Mouse (Mus musculus): ENCODE measurements around the gene Treml1. TPM values are rescaled to one million over a fixed set of nuclear protein-coding genes. Genes with fewer than 3 reads are reported as not detected.

Treml1 gene
- polyA plus RNA-seq, 1 experiment = 0.38 TPM

GRCm38 (mm10) chr17:48332524-48332923 is 27.2 kb upstream of the Treml1 start:
- no peaks in the 10 kb centered on the region for H3K4me1 ChIP-seq (ENCODE audit: control insufficient read depth, insufficient read depth, low read length)
- no peak for TF ChIP-seq POLR2A (IDR thresholded peaks at IDR 0.05; ENCODE audit: extremely low read depth, insufficient read depth, low read length)
- no peak for TF ChIP-seq CTCF (IDR thresholded peaks at IDR 0.05; ENCODE audit: extremely low read depth, insufficient read depth, low read length)
- H3K4me3 ChIP-seq (ENCODE audit: insufficient read depth, low read length) = no peak overlapping the region
- no peak overlapping the region for H3K27ac ChIP-seq (ENCODE audit: insufficient read depth, low read length)

GRCm38 (mm10) chr17:48334186-48334585 is 25.5 kb upstream of the Treml1 start:
- H3K4me3 ChIP-seq (ENCODE audit: insufficient read depth, low read length) = no peak overlapping the region
- no peak for TF ChIP-seq CTCF (IDR thresholded peaks at IDR 0.05; ENCODE audit: extremely low read depth, insufficient read depth, low read length)
- TF ChIP-seq POLR2A (IDR thresholded peaks at IDR 0.05; ENCODE audit: extremely low read depth, insufficient read depth, low read length) = no peak
- H3K4me1 ChIP-seq (ENCODE audit: control insufficient read depth, insufficient read depth, low read length) = no peaks in the 10 kb centered on the region
- no peak overlapping the region for H3K27ac ChIP-seq (ENCODE audit: insufficient read depth, low read length)

- no peak overlapping the region for H3K27ac ChIP-seq (ENCODE audit: insufficient read depth, low read length)
- H3K4me3 ChIP-seq (ENCODE audit: insufficient read depth, low read length) = no peak overlapping the region
- TF ChIP-seq POLR2A (IDR thresholded peaks at IDR 0.05; ENCODE audit: extremely low read depth, insufficient read depth, low read length) (no peak), CTCF (IDR thresholded peaks at IDR 0.05; ENCODE audit: extremely low read depth, insufficient read depth, low read length) (peak; percentile 89)
- no peaks in the 10 kb centered on the region for H3K4me1 ChIP-seq (ENCODE audit: control insufficient read depth, insufficient read depth, low read length)
Measured at GRCm38 (mm10) chr17:48336857-48337256, 22.9 kb upstream of the Treml1 start.

GRCm38 (mm10) chr17:48340267-48340666 is 19.4 kb upstream of the Treml1 start:
- Histone ChIP-seq H3K27ac (ENCODE audit: insufficient read depth, low read length) (no peak overlapping the region), H3K4me3 (ENCODE audit: insufficient read depth, low read length) (no peak overlapping the region), H3K4me1 (ENCODE audit: control insufficient read depth, insufficient read depth, low read length) (no peaks in the 10 kb centered on the region)
- TF ChIP-seq POLR2A (IDR thresholded peaks at IDR 0.05; ENCODE audit: extremely low read depth, insufficient read depth, low read length) (no peak), CTCF (IDR thresholded peaks at IDR 0.05; ENCODE audit: extremely low read depth, insufficient read depth, low read length) (no peak)

- TF ChIP-seq POLR2A (IDR thresholded peaks at IDR 0.05; ENCODE audit: extremely low read depth, insufficient read depth, low read length) = no peak
- no peak for TF ChIP-seq CTCF (IDR thresholded peaks at IDR 0.05; ENCODE audit: extremely low read depth, insufficient read depth, low read length)
- H3K27ac ChIP-seq (ENCODE audit: insufficient read depth, low read length) = no peak overlapping the region
- H3K4me3 ChIP-seq (ENCODE audit: insufficient read depth, low read length) = no peak overlapping the region
- H3K4me1 ChIP-seq (ENCODE audit: control insufficient read depth, insufficient read depth, low read length) = no peaks in the 10 kb centered on the region
Measured at GRCm38 (mm10) chr17:48341947-48342346, 17.8 kb upstream of the Treml1 start.

GRCm38 (mm10) chr17:48343065-48343464 is 16.7 kb upstream of the Treml1 start:
- TF ChIP-seq POLR2A (IDR thresholded peaks at IDR 0.05; ENCODE audit: extremely low read depth, insufficient read depth, low read length) (no peak), CTCF (IDR thresholded peaks at IDR 0.05; ENCODE audit: extremely low read depth, insufficient read depth, low read length) (no peak)
- Histone ChIP-seq H3K4me1 (ENCODE audit: control insufficient read depth, insufficient read depth, low read length) (no peaks in the 10 kb centered on the region), H3K27ac (ENCODE audit: insufficient read depth, low read length) (no peak overlapping the region), H3K4me3 (ENCODE audit: insufficient read depth, low read length) (no peak overlapping the region)

GRCm38 (mm10) chr17:48345824-48346223 is 13.9 kb upstream of the Treml1 start:
- no peak for TF ChIP-seq CTCF (IDR thresholded peaks at IDR 0.05; ENCODE audit: extremely low read depth, insufficient read depth, low read length)
- no peak for TF ChIP-seq POLR2A (IDR thresholded peaks at IDR 0.05; ENCODE audit: extremely low read depth, insufficient read depth, low read length)
- Histone ChIP-seq H3K4me3 (ENCODE audit: insufficient read depth, low read length) (no peak overlapping the region), H3K4me1 (ENCODE audit: control insufficient read depth, insufficient read depth, low read length) (no peaks in the 10 kb centered on the region), H3K27ac (ENCODE audit: insufficient read depth, low read length) (no peak overlapping the region)

GRCm38 (mm10) chr17:48346231-48346630 is 13.5 kb upstream of the Treml1 start, which contains the start of gene Trem2:
Trem2 (plus strand) TSS chr17:48346401.
- TF ChIP-seq CTCF (IDR thresholded peaks at IDR 0.05; ENCODE audit: extremely low read depth, insufficient read depth, low read length) (no peak), POLR2A (IDR thresholded peaks at IDR 0.05; ENCODE audit: extremely low read depth, insufficient read depth, low read length) (no peak)
- Histone ChIP-seq H3K4me1 (ENCODE audit: control insufficient read depth, insufficient read depth, low read length) (no peaks in the 10 kb centered on the region), H3K27ac (ENCODE audit: insufficient read depth, low read length) (no peak within 1 kb of the TSS), H3K4me3 (ENCODE audit: insufficient read depth, low read length) (no peak within 1 kb of the TSS)

GRCm38 (mm10) chr17:48346834-48347233 is 12.9 kb upstream of the Treml1 start:
- no peak overlapping the region for H3K4me3 ChIP-seq (ENCODE audit: insufficient read depth, low read length)
- no peak overlapping the region for H3K27ac ChIP-seq (ENCODE audit: insufficient read depth, low read length)
- H3K4me1 ChIP-seq (ENCODE audit: control insufficient read depth, insufficient read depth, low read length) = no peaks in the 10 kb centered on the region
- TF ChIP-seq CTCF (IDR thresholded peaks at IDR 0.05; ENCODE audit: extremely low read depth, insufficient read depth, low read length) (no peak), POLR2A (IDR thresholded peaks at IDR 0.05; ENCODE audit: extremely low read depth, insufficient read depth, low read length) (no peak)

- TF ChIP-seq CTCF (IDR thresholded peaks at IDR 0.05; ENCODE audit: extremely low read depth, insufficient read depth, low read length) (no peak), POLR2A (IDR thresholded peaks at IDR 0.05; ENCODE audit: extremely low read depth, insufficient read depth, low read length) (no peak)
- Histone ChIP-seq H3K4me1 (ENCODE audit: control insufficient read depth, insufficient read depth, low read length) (no peaks in the 10 kb centered on the region), H3K27ac (ENCODE audit: insufficient read depth, low read length) (no peak overlapping the region), H3K4me3 (ENCODE audit: insufficient read depth, low read length) (no peak overlapping the region)
Measured at GRCm38 (mm10) chr17:48347287-48347686, 12.4 kb upstream of the Treml1 start.

Data from cortical plate, adult 2 months (tissue).